Mouse (Mus musculus): ENCODE data around the gene Ccdc113. TPM values are rescaled to one million over a fixed set of nuclear protein-coding genes. Genes with fewer than 3 reads are reported as not detected.

Ccdc113 gene
- total and polyA plus RNA-seq, 3 experiments, result not detected

- Histone ChIP-seq H3K36me3 (replicated peaks in 1 of 2; ENCODE audit: control insufficient read depth in 1 of 2, insufficient read depth in 1 of 2, low read length in 1 of 2) (no peaks in the 10 kb centered on the region), H3K27ac (ENCODE audit: insufficient read depth, low read depth) (no peak overlapping the region), H3K4me1 (ENCODE audit: control insufficient read depth in 1 of 2, insufficient read depth in 2 of 2) (peaks cover 2 to 15% of the 10 kb centered on the region in 2 experiments; a peak in 3 of 4 replicates), H3K9ac (ENCODE audit: insufficient read depth, low read depth) (no peak overlapping the region), H3K4me3 (replicated peaks in 1 of 3; ENCODE audit: low read depth in 2 of 3, low read length in 2 of 3, poor library complexity in 1 of 3) (no peak overlapping the region), H3K9me3 (replicated peaks; ENCODE audit: low read length) (no peaks in the 10 kb centered on the region), H3K79me2 (replicated peaks; ENCODE audit: control insufficient read depth, extremely low read depth, insufficient read depth, poor library complexity, severe bottlenecking) (no peaks in the 10 kb centered on the region), H3K27me3 (replicated peaks) (peaks cover 2% of the 10 kb centered on the region), H3K4me2 (ENCODE audit: insufficient read depth, low read depth, poor library complexity, severe bottlenecking) (no peak overlapping the region)
- TF ChIP-seq USF1 (IDR thresholded peaks at IDR 0.05; ENCODE audit: low read depth, low read length), result no peak
- no peak for TF ChIP-seq POLR2A (IDR thresholded peaks at IDR 0.05; ENCODE audit: low read depth, low read length)
- TF ChIP-seq USF2 (conservative IDR thresholded peaks at IDR 0.05; ENCODE audit: low read depth, low read length), result no peak
- no peak for TF ChIP-seq ZNF384 (IDR thresholded peaks at IDR 0.05; ENCODE audit: low read depth, low read length)
- no peak for TF ChIP-seq PAX5 (IDR thresholded peaks at IDR 0.05; ENCODE audit: low read length)
- TF ChIP-seq JUND (conservative IDR thresholded peaks at IDR 0.05; ENCODE audit: low read depth, low read length), result no peak
- TF ChIP-seq TBP (conservative IDR thresholded peaks at IDR 0.05; ENCODE audit: low read depth, low read length), result no peak
- no peak for TF ChIP-seq CTCF (conservative IDR thresholded peaks at IDR 0.05 in 1 of 2, IDR thresholded peaks at IDR 0.05 in 1 of 2; ENCODE audit: low read depth in 2 of 2, low read length in 2 of 2)
- no peak for TF ChIP-seq ELF1 (IDR thresholded peaks at IDR 0.05; ENCODE audit: low read depth, low read length)
- TF ChIP-seq UBTF (IDR thresholded peaks at IDR 0.05; ENCODE audit: low read depth, low read length), result no peak
- no peak for TF ChIP-seq MXI1 (IDR thresholded peaks at IDR 0.05; ENCODE audit: low read depth, low read length)
- no peak for TF ChIP-seq MYC (IDR thresholded peaks at IDR 0.05; ENCODE audit: low read depth, low read length)
- TF ChIP-seq ZC3H11A (IDR thresholded peaks at IDR 0.05; ENCODE audit: low read depth, low read length), result no peak
- TF ChIP-seq JUN (IDR thresholded peaks at IDR 0.05; ENCODE audit: insufficient read depth, low read depth, low read length), result no peak
- no peak for TF ChIP-seq KAT2A (IDR thresholded peaks at IDR 0.05; ENCODE audit: insufficient replicate concordance, low read length)
- no peak for TF ChIP-seq RCOR1 (conservative IDR thresholded peaks at IDR 0.05; ENCODE audit: low read depth, low read length)
- no peak for TF ChIP-seq NRF1 (IDR thresholded peaks at IDR 0.05; ENCODE audit: low read depth, low read length)
- TF ChIP-seq EP300 (IDR thresholded peaks at IDR 0.05; ENCODE audit: low read length), result no peak
- no peak for TF ChIP-seq MEF2A (IDR thresholded peaks at IDR 0.05; ENCODE audit: borderline replicate concordance, low read depth, low read length)
- no peak for TF ChIP-seq HCFC1 (IDR thresholded peaks at IDR 0.05; ENCODE audit: low read depth, low read length)
- dilution Hi-C loops (cut with MboI; ENCODE audit: extremely low pct_ligation_motif_present, extremely low pct_unique_long_range_greater_than_20kb, low sequenced_read_pairs) (no loop called here), in situ Hi-C loops (cut with MboI; ENCODE audit: low pct_ligation_motif_present, low pct_unique_long_range_greater_than_20kb, low sequenced_read_pairs) (no loop called here)
- no peak for DNase-seq (ENCODE audit: extremely low read depth)
Observed at GRCm38 (mm10) chr8:95545815-95546214, 11.9 kb downstream of the Ccdc113 start.

GRCm38 (mm10) chr8:95546986-95547385 is 13.1 kb downstream of the Ccdc113 start:
- H3K36me3 ChIP-seq (replicated peaks in 1 of 2; ENCODE audit: control insufficient read depth in 1 of 2, insufficient read depth in 1 of 2, low read length in 1 of 2), result no peaks in the 10 kb centered on the region
- H3K4me2 ChIP-seq (ENCODE audit: insufficient read depth, low read depth, poor library complexity, severe bottlenecking), result no peak overlapping the region
- peak; percentile 15 for DNase-seq (ENCODE audit: extremely low read depth)
- peaks cover 2% of the 10 kb centered on the region for H3K27me3 ChIP-seq (replicated peaks)
- H3K9ac ChIP-seq (ENCODE audit: insufficient read depth, low read depth), result no peak overlapping the region
- no peak overlapping the region for H3K4me3 ChIP-seq (replicated peaks in 1 of 3; ENCODE audit: low read depth in 2 of 3, low read length in 2 of 3, poor library complexity in 1 of 3)
- no peaks in the 10 kb centered on the region for H3K9me3 ChIP-seq (replicated peaks; ENCODE audit: low read length)
- TF ChIP-seq GABPA (IDR thresholded peaks at IDR 0.05; ENCODE audit: insufficient replicate concordance, low read depth, low read length), result no peak
- no peak for TF ChIP-seq CTCF (conservative IDR thresholded peaks at IDR 0.05 in 1 of 2, IDR thresholded peaks at IDR 0.05 in 1 of 2; ENCODE audit: low read depth in 2 of 2, low read length in 2 of 2)
- TF ChIP-seq JUN (IDR thresholded peaks at IDR 0.05; ENCODE audit: insufficient read depth, low read depth, low read length), result no peak
- no peak for TF ChIP-seq USF2 (conservative IDR thresholded peaks at IDR 0.05; ENCODE audit: low read depth, low read length)
- no peak for TF ChIP-seq CHD2 (IDR thresholded peaks at IDR 0.05; ENCODE audit: low read length)
- no peak for TF ChIP-seq BHLHE40 (IDR thresholded peaks at IDR 0.05; ENCODE audit: low read depth, low read length)
- TF ChIP-seq SIN3A (IDR thresholded peaks at IDR 0.05; ENCODE audit: low read length), result no peak
- TF ChIP-seq POLR2A (IDR thresholded peaks at IDR 0.05; ENCODE audit: low read depth, low read length), result no peak
- no peak for TF ChIP-seq ZNF384 (IDR thresholded peaks at IDR 0.05; ENCODE audit: low read depth, low read length)
- no peak for TF ChIP-seq MEF2A (IDR thresholded peaks at IDR 0.05; ENCODE audit: borderline replicate concordance, low read depth, low read length)
- no peak for TF ChIP-seq ZKSCAN1 (IDR thresholded peaks at IDR 0.05; ENCODE audit: borderline replicate concordance, low read depth, low read length)
- no peak for TF ChIP-seq RAD21 (IDR thresholded peaks at IDR 0.05; ENCODE audit: low read depth, low read length)
- no peak for TF ChIP-seq NRF1 (IDR thresholded peaks at IDR 0.05; ENCODE audit: low read depth, low read length)
- no peak for TF ChIP-seq MXI1 (IDR thresholded peaks at IDR 0.05; ENCODE audit: low read depth, low read length)
- TF ChIP-seq PAX5 (IDR thresholded peaks at IDR 0.05; ENCODE audit: low read length), result no peak
- no peak overlapping the region for H3K27ac ChIP-seq (ENCODE audit: insufficient read depth, low read depth)
- in situ Hi-C loops (cut with MboI; ENCODE audit: low pct_ligation_motif_present, low pct_unique_long_range_greater_than_20kb, low sequenced_read_pairs), result no loop called here
- dilution Hi-C loops (cut with MboI; ENCODE audit: extremely low pct_ligation_motif_present, extremely low pct_unique_long_range_greater_than_20kb, low sequenced_read_pairs), result no loop called here
- peaks cover 2 to 15% of the 10 kb centered on the region in 2 experiments; a peak in 3 of 4 replicates for H3K4me1 ChIP-seq (ENCODE audit: control insufficient read depth in 1 of 2, insufficient read depth in 2 of 2)
- H3K79me2 ChIP-seq (replicated peaks; ENCODE audit: control insufficient read depth, extremely low read depth, insufficient read depth, poor library complexity, severe bottlenecking), result no peaks in the 10 kb centered on the region

Data from CH12.LX (cell line).